Mouse (Mus musculus): ENCODE data around the gene Notch2. TPM values are rescaled to one million over a fixed set of nuclear protein-coding genes. Genes with fewer than 3 reads are reported as not detected.

The Notch2 gene
- polyA plus RNA-seq, 1 experiment from 2014 or later = 7.9 TPM

DNA sequence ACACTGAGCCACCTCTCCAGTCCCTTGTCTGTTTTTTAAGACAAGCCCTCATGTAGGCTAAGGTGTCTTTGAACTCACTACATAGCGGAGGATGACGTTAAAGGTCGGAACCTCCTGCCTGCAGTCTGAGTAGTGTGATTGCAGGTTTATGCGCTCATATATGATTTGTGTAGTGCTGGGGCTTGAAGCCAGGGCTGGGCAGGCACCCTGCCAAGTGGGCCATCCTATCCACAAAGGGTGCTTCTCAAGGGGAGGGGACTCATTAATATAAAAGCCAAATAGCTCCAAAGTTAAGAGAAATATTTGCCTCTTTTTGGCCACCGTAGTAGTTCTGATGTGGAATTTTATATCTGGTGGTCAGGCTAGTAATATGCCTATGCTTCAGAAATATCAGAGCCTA is 22.8 kb upstream of the Notch2 start:
- H3K27ac ChIP-seq (ENCODE audit: low read length) = no peak overlapping the region
- no peaks in the 10 kb centered on the region for H3K36me3 ChIP-seq (ENCODE audit: control insufficient read depth, insufficient read depth)
- no peak overlapping the region for H3K4me3 ChIP-seq (ENCODE audit: low read depth, low read length)
- H3K9me3 ChIP-seq (replicated peaks; ENCODE audit: control insufficient read depth, low read length) = no peaks in the 10 kb centered on the region
- 85% methylated on average over 5 of the region's 5 CpGs for WGBS (ENCODE audit: insufficient replicate concordance)
- no peak overlapping the region for H3K4me2 ChIP-seq (ENCODE audit: low read depth, low read length)
- no peaks in the 10 kb centered on the region for H3K27me3 ChIP-seq (ENCODE audit: control insufficient read depth, insufficient read depth, low read depth, low read length)
- H3K9ac ChIP-seq (ENCODE audit: low read depth, low read length) = no peak overlapping the region
- peaks cover 5% of the 10 kb centered on the region for H3K4me1 ChIP-seq (ENCODE audit: control insufficient read depth, low read depth, low read length)
- ATAC-seq (ENCODE audit: low read depth) = no peak

DNA sequence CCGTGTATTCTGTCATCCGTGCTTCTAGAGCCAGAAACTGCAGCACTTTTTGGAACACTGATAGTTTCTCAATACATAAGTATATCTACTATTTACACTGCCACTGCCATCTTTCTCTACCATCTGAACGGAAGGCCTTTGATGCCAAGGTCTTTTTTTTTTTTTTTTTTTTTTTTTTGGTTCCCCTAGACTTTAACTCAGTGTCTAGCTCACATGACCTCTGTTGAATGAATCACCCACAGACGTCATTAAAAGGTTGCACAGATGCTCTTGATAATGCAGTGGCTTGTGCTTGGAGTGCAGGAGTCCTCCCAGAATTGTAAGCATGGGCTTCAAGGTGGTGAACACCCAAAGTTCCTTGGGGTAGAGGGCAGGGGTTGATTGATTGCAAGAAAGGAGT is 21.0 kb upstream of the Notch2 start:
- Histone ChIP-seq H3K4me1 (ENCODE audit: control insufficient read depth, low read depth, low read length) (peaks cover 5% of the 10 kb centered on the region), H3K27me3 (ENCODE audit: control insufficient read depth, insufficient read depth, low read depth, low read length) (no peaks in the 10 kb centered on the region), H3K27ac (ENCODE audit: low read length) (no peak overlapping the region), H3K4me3 (ENCODE audit: low read depth, low read length) (no peak overlapping the region), H3K4me2 (ENCODE audit: low read depth, low read length) (no peak overlapping the region), H3K36me3 (ENCODE audit: control insufficient read depth, insufficient read depth) (no peaks in the 10 kb centered on the region), H3K9ac (ENCODE audit: low read depth, low read length) (no peak overlapping the region), H3K9me3 (replicated peaks; ENCODE audit: control insufficient read depth, low read length) (no peaks in the 10 kb centered on the region)
- WGBS (ENCODE audit: insufficient replicate concordance) = 48% methylated on average over 4 of the region's 4 CpGs
- no peak for ATAC-seq (ENCODE audit: low read depth)

DNA sequence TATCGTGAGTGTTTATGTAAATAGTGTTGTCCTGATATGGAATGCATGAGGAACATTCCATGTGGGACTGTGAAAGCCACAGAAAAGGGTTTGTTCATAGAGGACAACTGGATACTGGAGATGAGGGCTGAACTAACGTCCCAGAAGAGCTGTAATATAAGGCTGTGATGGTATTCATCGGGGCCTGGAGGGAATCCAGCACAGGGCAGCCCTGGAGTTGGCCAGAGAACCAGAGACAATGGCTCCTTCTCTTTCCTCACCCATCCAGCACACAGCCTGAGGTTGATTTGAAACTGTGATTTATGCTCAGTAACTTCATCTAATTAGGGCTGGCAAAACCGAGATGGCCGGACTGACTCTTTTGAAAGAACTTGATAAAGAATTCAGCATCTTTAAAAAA is 20.1 kb upstream of the Notch2 start:
- WGBS (ENCODE audit: insufficient replicate concordance) = 55% methylated on average over 5 of the region's 5 CpGs
- Histone ChIP-seq H3K4me1 (ENCODE audit: control insufficient read depth, low read depth, low read length) (peaks cover 6% of the 10 kb centered on the region), H3K36me3 (ENCODE audit: control insufficient read depth, insufficient read depth) (no peaks in the 10 kb centered on the region), H3K4me3 (ENCODE audit: low read depth, low read length) (no peak overlapping the region), H3K4me2 (ENCODE audit: low read depth, low read length) (no peak overlapping the region), H3K9ac (ENCODE audit: low read depth, low read length) (no peak overlapping the region), H3K27ac (ENCODE audit: low read length) (no peak overlapping the region), H3K27me3 (ENCODE audit: control insufficient read depth, insufficient read depth, low read depth, low read length) (no peaks in the 10 kb centered on the region), H3K9me3 (replicated peaks; ENCODE audit: control insufficient read depth, low read length) (no peaks in the 10 kb centered on the region)
- no peak for ATAC-seq (ENCODE audit: low read depth)

DNA sequence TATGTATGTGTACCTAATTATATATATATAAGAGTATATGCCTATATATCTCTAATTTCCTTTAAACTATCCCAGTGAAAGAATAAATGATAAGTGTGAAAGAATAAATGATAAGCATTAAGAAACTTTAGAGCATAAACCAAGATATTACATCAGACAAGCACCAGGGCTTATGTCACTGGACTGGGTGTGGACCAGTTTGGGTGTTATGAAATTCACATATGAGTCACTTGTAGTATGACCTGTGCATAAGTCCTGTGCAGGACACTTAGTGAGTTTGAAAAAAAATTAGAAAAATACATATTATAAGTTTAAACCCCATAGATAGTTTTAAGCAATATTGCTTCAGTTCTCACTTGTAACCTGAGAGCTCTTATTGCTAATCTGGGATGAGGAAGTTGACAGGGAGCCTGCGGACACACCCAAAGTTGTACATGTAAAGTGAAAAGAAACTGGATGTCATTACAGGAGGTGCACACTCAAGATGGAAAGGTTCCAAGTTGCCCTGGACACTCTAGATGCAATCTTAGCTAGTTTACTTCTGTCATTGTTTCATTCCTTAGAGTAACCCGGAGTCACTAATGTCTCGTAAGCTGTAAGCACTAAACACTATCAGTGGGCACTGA is 19.3 kb upstream of the Notch2 start:
- no peaks in the 10 kb centered on the region for H3K9me3 ChIP-seq (replicated peaks; ENCODE audit: control insufficient read depth, low read length)
- H3K27me3 ChIP-seq (ENCODE audit: control insufficient read depth, insufficient read depth, low read depth, low read length) = no peaks in the 10 kb centered on the region
- H3K4me2 ChIP-seq (ENCODE audit: low read depth, low read length) = no peak overlapping the region
- H3K36me3 ChIP-seq (ENCODE audit: control insufficient read depth, insufficient read depth) = no peaks in the 10 kb centered on the region
- peaks cover 8% of the 10 kb centered on the region; the same call in 1 of the 2 replicates for H3K4me1 ChIP-seq (ENCODE audit: control insufficient read depth, low read depth, low read length)
- H3K9ac ChIP-seq (ENCODE audit: low read depth, low read length) = no peak overlapping the region
- no peak overlapping the region for H3K4me3 ChIP-seq (ENCODE audit: low read depth, low read length)
- no peak for ATAC-seq (ENCODE audit: low read depth)
- H3K27ac ChIP-seq (ENCODE audit: low read length) = peak overlapping the region; percentile 42; the same call in 1 of the 2 replicates
- 73% methylated on average over 3 of the region's 3 CpGs for WGBS (ENCODE audit: insufficient replicate concordance)

DNA sequence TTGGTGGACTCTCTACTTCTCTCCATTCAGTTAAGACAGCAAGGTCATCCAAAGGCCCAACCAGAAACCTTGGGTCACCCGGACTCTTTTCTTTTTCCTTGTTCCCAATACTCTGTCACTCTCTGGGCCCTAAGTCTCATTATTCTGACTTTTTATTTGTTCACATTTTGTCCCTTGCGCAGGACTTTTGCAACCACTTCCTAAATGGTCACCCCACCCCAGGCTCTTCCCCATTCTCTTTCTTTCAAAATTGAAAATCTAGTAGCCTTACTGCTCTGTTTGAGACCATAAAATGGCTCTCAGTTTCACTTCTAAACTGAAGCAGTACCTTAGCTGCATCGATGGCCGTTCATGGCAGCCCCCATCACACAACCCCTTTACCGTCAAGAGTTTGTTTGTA is 18.5 kb upstream of the Notch2 start:
- Histone ChIP-seq H3K27me3 (ENCODE audit: control insufficient read depth, insufficient read depth, low read depth, low read length) (no peaks in the 10 kb centered on the region), H3K9me3 (replicated peaks; ENCODE audit: control insufficient read depth, low read length) (no peaks in the 10 kb centered on the region), H3K4me1 (ENCODE audit: control insufficient read depth, low read depth, low read length) (peaks cover 9% of the 10 kb centered on the region; the same call in 1 of the 2 replicates), H3K27ac (ENCODE audit: low read length) (peak overlapping the region; percentile 42; the same call in 1 of the 2 replicates), H3K4me2 (ENCODE audit: low read depth, low read length) (no peak overlapping the region), H3K36me3 (ENCODE audit: control insufficient read depth, insufficient read depth) (no peaks in the 10 kb centered on the region), H3K9ac (ENCODE audit: low read depth, low read length) (no peak overlapping the region), H3K4me3 (ENCODE audit: low read depth, low read length) (no peak overlapping the region)
- 66% methylated on average over 5 of the region's 5 CpGs for WGBS (ENCODE audit: insufficient replicate concordance)
- no peak for ATAC-seq (ENCODE audit: low read depth)

DNA sequence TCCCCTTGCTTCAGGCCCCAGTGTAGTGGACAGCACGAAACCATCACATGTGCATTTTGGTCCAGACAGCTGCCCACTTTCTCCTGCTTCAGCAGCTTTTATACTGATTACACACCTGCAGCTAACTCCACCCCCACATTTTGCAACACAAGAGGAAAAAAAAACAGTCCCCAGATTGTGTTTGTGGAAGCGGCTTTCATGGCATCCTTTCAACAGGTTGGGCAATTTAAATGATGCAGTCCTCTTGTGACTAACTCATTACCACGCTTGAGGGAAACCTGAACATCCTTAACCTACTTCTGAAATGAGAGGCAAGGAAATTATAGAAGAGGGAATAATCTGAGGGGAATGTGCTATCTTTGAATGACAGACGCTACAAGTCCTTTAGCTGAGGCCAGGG is 15.0 kb upstream of the Notch2 start:
- H3K27me3 ChIP-seq (ENCODE audit: control insufficient read depth, insufficient read depth, low read depth, low read length) = no peaks in the 10 kb centered on the region
- no peak overlapping the region for H3K4me3 ChIP-seq (ENCODE audit: low read depth, low read length)
- H3K4me2 ChIP-seq (ENCODE audit: low read depth, low read length) = no peak overlapping the region
- no peak overlapping the region for H3K27ac ChIP-seq (ENCODE audit: low read length)
- no peaks in the 10 kb centered on the region for H3K36me3 ChIP-seq (ENCODE audit: control insufficient read depth, insufficient read depth)
- no peaks in the 10 kb centered on the region for H3K9me3 ChIP-seq (replicated peaks; ENCODE audit: control insufficient read depth, low read length)
- H3K9ac ChIP-seq (ENCODE audit: low read depth, low read length) = no peak overlapping the region
- 48% methylated on average over 4 of the region's 4 CpGs for WGBS (ENCODE audit: insufficient replicate concordance)
- peaks cover 14% of the 10 kb centered on the region for H3K4me1 ChIP-seq (ENCODE audit: control insufficient read depth, low read depth, low read length)
- 0 out of 2 replicates have a peak, but pooled peaks have one; percentile 23 for ATAC-seq (ENCODE audit: low read depth)

DNA sequence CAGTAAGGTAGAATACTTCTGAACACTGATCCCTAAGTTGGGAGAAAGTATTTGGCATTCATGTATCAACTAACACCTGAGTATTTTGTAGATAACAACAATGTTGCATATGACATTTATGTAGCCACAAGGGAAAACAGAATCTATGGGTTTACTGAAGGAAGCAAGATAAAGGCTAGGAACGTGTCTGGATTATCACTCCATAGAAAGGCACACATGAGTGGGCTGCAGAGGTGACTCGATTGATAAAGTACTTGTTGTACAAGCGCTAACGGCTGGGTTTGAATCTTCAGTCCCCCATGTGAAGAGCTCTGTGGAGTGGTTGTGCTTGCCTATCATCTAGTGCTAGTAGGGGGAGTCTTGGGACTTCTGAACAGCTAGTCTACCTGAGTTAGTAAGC is 9.8 kb upstream of the Notch2 start:
- no peak overlapping the region for H3K27ac ChIP-seq (ENCODE audit: low read length)
- peak; percentile 69 for ATAC-seq (ENCODE audit: low read depth)
- no peak overlapping the region for H3K4me2 ChIP-seq (ENCODE audit: low read depth, low read length)

DNA sequence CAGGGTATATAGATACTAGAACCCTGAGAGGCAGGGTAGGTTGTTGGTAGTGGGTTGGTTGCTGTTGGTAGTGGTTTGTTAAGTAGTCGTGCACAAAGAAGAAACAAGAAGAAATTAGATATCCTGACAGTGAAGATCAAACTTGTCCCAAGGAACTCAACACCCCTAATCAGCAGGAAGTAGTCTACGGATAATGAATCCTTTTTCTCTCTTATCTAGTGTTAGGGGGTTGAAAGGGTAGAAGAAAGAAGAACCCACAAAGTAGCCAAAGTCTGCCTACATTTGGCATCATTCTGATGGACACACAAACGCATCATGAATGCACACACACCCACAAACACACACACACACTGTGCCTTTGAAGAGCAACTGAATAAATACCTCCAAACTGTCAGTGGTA is 9.1 kb upstream of the Notch2 start:
- H3K4me2 ChIP-seq (ENCODE audit: low read depth, low read length) = no peak overlapping the region
- H3K4me1 ChIP-seq (ENCODE audit: control insufficient read depth, low read depth, low read length) = peaks cover 14% of the 10 kb centered on the region
- 23% methylated on average over 3 of the region's 3 CpGs for WGBS (ENCODE audit: insufficient replicate concordance)

More for the DNA sequence above, 9.8 kb upstream of the Notch2 start:
- Histone ChIP-seq H3K27me3 (ENCODE audit: control insufficient read depth, insufficient read depth, low read depth, low read length) (no peaks in the 10 kb centered on the region), H3K9ac (ENCODE audit: low read depth, low read length) (no peak overlapping the region), H3K4me3 (ENCODE audit: low read depth, low read length) (no peak overlapping the region), H3K4me1 (ENCODE audit: control insufficient read depth, low read depth, low read length) (peaks cover 18% of the 10 kb centered on the region), H3K9me3 (replicated peaks; ENCODE audit: control insufficient read depth, low read length) (no peaks in the 10 kb centered on the region), H3K36me3 (ENCODE audit: control insufficient read depth, insufficient read depth) (no peaks in the 10 kb centered on the region)
- 21% methylated on average over 4 of the region's 4 CpGs for WGBS (ENCODE audit: insufficient replicate concordance)

DNA sequence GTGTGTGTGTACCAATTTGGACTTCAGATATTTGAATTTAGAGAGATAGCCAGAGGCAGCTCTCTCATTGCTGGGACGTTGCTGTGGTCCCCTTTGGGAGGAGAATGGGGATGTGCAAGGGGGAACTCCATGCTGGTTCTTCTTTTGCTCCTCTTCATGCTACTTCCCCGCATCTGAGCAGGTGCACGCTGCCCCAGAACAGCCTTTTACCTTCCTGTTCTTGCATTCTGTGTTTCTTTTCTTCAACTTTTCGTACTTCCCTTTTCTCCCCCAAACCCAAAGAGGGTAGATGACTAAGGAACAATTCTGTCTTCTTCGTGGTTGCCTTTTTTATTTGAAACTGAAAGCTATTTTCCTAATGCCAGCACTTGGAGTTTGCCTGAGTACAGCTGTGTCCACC is 8.0 kb upstream of the Notch2 start:
- H3K9ac ChIP-seq (ENCODE audit: low read depth, low read length) = no peak overlapping the region
- H3K4me3 ChIP-seq (ENCODE audit: low read depth, low read length) = no peak overlapping the region
- no peak overlapping the region for H3K27ac ChIP-seq (ENCODE audit: low read length)
- no peak overlapping the region for H3K4me2 ChIP-seq (ENCODE audit: low read depth, low read length)
- H3K4me1 ChIP-seq (ENCODE audit: control insufficient read depth, low read depth, low read length) = peaks cover 19% of the 10 kb centered on the region
- ATAC-seq (ENCODE audit: low read depth) = no peak
- 18% methylated on average over 5 of the region's 5 CpGs for WGBS (ENCODE audit: insufficient replicate concordance)
- H3K9me3 ChIP-seq (replicated peaks; ENCODE audit: control insufficient read depth, low read length) = no peaks in the 10 kb centered on the region
- no peaks in the 10 kb centered on the region for H3K27me3 ChIP-seq (ENCODE audit: control insufficient read depth, insufficient read depth, low read depth, low read length)
- H3K36me3 ChIP-seq (ENCODE audit: control insufficient read depth, insufficient read depth) = no peaks in the 10 kb centered on the region

More for the DNA sequence above, 9.1 kb upstream of the Notch2 start:
- no peaks in the 10 kb centered on the region for H3K36me3 ChIP-seq (ENCODE audit: control insufficient read depth, insufficient read depth)
- no peaks in the 10 kb centered on the region for H3K9me3 ChIP-seq (replicated peaks; ENCODE audit: control insufficient read depth, low read length)
- H3K27me3 ChIP-seq (ENCODE audit: control insufficient read depth, insufficient read depth, low read depth, low read length) = no peaks in the 10 kb centered on the region
- no peak overlapping the region for H3K9ac ChIP-seq (ENCODE audit: low read depth, low read length)
- H3K4me3 ChIP-seq (ENCODE audit: low read depth, low read length) = no peak overlapping the region
- no peak overlapping the region for H3K27ac ChIP-seq (ENCODE audit: low read length)
- no peak for ATAC-seq (ENCODE audit: low read depth)

Data from liver, embryonic 16.5 days (tissue).